Mouse (Mus musculus): ENCODE measurements around the gene Foxe3. TPM values are rescaled to one million over a fixed set of nuclear protein-coding genes. Genes with fewer than 3 reads are reported as not detected.

Gene Foxe3
- polyA plus RNA-seq, 1 experiment from 2014 or later: not detected

Other genes starting within 250 kb of the Foxe3 start
- gene Gm12830, start 104.3 kb downstream of the Foxe3 start, polyA plus RNA-seq (2014; fragmentation: Nextera tagmentation; extraction: Ambion mirVana): not detected in 2 replicates
- 0.14 and 0.17 TPM in 2 replicates for gene Foxd2, start 17.1 kb downstream of the Foxe3 start, polyA plus RNA-seq (2014; fragmentation: Nextera tagmentation; extraction: Ambion mirVana)
- 70.0 and 76.9 TPM in 2 replicates for gene Cmpk1, start 61.2 kb upstream of the Foxe3 start, polyA plus RNA-seq (2014; fragmentation: Nextera tagmentation; extraction: Ambion mirVana)
- gene Stil, start 74.1 kb upstream of the Foxe3 start, polyA plus RNA-seq (2014; fragmentation: Nextera tagmentation; extraction: Ambion mirVana): 15.1 and 15.3 TPM in 2 replicates
- gene Tal1, start 130.4 kb upstream of the Foxe3 start, polyA plus RNA-seq (2014; fragmentation: Nextera tagmentation; extraction: Ambion mirVana): 10.1 and 14.1 TPM in 2 replicates
- gene Pdzk1ip1, start 162.7 kb upstream of the Foxe3 start, polyA plus RNA-seq (2014; fragmentation: Nextera tagmentation; extraction: Ambion mirVana): 57.3 and 66.1 TPM in 2 replicates
- 0.10 and 0.21 TPM in 2 replicates for gene Cyp4x1, start 208.3 kb upstream of the Foxe3 start, polyA plus RNA-seq (2014; fragmentation: Nextera tagmentation; extraction: Ambion mirVana)